Mouse (Mus musculus): ENCODE data around the gene Dock6.
A peak's percentile ranks its signal among the peaks of the same experiment; 100 is the strongest.
"Not testable (repeated sequence)": the region's sequence is repeated elsewhere in the genome, so short reads cannot be mapped to it uniquely, and the experiment has no call there.

The Dock6 gene

DNA sequence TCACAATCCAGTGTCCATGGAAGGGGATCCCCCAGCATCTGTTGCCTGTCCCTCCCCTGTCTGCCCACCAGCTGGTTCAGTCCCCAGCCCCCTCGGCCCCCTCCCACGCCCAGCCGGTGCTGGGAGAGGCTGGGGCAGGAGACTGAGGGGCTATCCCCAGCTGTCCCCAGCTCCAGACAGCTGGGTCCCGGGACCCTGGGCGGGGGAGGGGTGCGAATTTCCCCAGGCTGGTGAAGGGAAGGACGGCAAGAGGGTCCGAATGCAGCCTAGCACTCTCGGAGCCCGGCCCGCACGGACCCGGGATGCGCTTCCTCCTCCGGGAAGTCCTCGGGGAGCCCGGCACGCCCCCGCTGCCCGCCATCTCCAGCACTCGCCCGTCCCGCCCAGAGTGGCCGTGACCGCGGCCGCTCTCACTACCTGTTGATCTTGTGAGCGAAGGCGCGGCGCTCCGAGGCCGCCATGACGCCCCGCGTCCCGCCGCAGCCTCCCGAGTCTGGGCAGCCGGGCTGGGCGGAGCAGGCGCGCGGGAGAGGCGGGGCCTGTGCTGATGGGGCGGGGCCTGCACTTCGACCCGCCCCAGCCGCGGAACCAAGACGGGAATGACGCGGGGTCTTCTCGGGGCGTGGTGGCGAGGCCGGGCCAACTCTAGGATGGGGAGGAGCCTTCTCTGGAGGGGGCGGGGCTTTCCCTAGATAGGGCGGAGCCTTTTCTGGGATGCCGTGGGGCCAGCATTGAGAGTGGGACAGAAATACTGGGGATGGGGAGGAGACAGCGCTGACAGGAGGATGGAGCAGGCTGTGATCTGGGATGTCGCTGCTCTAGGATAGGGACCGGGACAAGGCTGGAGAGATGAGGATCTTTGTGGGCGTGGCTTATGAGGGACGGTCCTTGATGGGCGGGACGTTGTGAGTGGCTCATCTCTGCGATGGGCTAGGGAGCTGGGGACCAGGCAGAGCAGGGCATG, at the start of gene Dock6:
Gene Dock6 (minus strand): TSS at position 508 of the 964 bp plus-strand sequence.
- peak; percentile 82 for DNase-seq

DNA sequence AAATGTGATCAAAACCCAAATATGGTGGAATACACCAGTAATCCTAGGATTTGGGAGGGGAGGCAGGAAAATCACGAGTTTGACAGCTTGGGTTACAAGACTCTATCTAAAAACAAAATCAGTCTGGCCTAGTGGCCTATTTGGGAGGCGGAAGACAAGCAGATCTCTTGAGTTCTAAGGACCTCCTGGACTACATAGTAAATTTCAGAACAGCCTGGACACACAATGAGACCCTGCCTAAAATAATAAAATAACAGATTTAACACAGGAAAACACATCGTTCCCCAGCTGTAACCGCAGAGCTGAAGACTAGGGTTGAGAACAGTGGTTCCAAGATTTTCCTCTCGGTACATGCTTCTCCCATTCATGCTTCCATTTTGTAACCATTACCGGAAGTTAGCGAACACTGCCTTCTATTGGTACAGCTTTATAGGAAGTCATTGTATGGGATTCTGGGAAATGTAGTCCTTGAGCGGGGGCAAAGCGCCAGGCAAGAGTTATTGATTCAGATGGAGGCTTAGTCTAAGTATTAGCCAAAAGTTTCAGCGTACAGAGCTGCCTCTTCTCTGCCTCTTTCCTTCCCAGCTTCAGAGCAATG, 48.9 kb upstream of the Dock6 start:
- peak; percentile 68 for DNase-seq

DNA sequence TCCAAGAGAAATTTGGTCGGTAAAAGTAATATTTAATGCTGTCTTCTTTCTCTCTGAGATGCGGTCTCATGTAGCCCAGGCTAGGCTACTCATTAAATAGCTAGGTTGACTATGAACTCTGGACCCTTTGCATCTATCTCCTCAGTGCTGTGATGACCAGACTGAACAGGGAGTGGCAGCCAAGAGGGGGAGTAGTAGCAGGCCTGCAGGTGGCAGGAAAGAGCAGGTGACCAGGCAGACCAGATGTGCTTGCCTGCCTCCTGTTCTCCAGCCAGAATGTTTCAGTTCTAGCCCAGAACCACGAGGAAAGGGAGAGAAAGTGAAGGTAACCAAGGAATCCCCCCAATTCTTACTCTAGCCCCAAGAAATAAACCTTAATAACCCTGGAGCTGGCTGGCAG, 36.8 kb upstream of the Dock6 start:
- no peak for DNase-seq

DNA sequence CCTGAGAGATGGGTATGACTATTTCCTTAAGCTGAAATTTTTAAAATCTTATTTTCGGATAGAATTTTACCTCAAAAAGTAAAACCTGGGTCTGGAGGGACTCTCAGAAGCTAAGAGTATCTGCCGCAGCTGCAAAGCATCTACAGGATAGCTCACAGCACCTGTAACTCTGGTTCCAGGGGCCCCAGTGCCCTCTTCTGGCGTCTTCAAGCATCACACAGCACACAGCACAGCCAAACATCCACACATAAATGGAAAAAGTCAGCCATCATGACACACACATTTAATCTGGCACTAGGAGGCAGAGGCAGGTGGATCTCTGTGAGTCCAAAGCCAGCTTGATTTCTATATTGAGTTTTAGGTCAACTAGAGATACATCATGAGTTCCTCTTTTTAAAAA, 24.2 kb upstream of the Dock6 start:
- no peak for DNase-seq

DNA sequence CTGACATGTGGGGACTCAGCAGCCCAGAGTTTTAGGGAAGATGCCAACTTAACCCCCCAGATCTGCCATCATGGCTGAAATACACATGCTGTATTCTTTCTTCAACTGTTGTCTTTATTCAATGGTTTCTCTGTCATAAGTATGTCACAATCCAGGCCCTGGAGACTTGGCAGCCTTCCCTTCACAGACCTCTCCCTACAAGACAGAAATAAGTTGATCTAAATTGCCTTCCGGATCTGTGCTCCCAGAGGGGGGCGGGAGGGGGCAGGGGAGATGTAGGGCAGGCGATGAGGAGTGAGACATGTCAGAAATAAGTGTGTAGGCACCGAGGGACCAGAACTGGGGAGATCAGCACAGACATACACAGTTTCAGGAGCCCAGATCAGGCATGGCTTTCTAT, 19.8 kb upstream of the Dock6 start:
- DNase-seq = no peak

DNA sequence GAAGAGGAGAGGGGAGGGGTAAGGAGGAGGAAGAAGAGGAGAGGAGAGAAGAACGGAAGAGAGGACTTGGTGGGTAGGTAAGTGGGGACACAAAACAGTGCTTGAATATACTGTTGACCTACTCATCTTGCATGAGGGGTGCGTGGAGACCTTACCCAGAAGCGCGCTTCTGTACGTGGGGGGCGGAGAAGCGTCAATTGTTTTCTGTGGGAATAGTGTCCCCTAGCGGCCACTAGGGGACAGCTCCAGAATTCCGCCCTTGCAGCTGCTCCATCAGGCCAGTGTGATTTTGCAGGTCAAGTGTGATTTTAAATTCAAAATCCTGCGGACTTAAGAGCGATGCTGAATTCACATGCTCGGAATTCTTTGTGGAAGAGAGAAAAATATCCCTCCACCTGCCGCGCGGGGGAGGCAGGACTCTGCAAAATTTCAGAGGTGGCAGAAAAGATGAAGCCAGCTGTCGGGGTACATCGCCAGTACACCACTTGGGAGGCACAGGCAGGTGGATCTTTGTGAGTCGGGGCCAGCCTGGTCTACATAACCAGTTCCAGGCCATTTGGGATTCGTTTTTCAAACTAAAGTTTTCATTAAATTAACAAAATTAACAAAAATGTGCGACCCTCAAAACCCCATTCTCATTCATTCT, 18.6 kb upstream of the Dock6 start:
- DNase-seq = peak; percentile 39

DNA sequence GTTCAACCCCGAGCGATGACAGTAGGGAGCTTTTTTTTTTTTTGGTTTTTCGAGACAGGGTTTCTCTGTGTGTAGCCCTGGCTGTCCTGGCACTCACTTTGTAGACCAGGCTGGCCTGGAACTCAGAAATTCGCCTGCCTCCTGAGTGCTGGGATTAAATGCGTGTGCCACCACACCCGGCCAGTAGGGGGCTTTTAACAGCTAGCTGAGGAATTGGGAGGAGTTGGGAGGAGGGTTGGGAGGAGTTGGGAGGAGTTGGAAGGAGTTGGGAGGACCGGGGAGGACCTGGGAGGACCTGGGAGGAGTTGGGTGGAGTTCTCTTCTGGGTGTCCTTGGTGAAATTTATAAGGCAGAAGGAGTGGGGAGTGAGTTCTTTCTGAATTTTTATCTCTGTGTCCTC, 16.9 kb upstream of the Dock6 start:
- DNase-seq = peak; percentile 59

DNA sequence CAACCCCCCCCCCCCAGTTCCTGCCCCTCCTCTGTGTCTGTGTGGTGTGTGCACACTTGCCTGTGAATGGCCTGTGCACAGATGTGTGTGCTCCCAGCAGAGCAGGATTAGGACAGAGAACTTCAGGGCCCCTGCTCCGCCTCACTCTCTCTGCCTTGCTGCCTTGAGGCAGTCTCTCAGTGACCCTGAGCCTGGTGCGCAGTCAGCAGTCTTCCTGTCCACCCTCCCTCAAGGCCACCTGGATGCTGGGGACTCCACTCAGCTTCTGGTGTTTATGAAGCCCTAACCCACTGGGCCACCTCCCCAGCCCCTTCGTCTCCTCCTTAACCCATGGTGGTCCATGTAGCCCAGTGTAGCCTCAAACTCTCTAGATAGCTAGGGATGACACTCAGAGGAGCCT, 15.3 kb upstream of the Dock6 start:
- no peak for DNase-seq

DNA sequence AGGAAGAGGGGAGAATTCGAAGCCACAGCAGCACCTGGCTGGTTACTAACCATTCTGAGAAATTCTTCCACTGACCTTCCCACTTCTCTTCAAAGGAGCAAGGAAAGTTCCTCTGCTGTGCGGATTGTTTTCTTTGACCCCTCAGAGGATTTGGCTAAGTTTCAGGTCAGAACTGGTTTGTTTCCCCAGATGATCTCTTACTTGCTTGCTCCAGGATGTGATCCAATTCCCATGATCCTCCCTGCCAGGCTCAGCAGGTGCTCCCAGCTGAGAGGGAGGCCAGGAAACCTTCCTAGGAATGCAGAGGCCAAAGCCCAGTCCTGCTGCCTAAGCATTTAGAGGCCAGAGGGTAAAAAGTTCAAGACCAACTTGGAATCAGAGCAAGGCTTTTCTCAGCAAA, 14.2 kb upstream of the Dock6 start:
- DNase-seq = no peak

DNA sequence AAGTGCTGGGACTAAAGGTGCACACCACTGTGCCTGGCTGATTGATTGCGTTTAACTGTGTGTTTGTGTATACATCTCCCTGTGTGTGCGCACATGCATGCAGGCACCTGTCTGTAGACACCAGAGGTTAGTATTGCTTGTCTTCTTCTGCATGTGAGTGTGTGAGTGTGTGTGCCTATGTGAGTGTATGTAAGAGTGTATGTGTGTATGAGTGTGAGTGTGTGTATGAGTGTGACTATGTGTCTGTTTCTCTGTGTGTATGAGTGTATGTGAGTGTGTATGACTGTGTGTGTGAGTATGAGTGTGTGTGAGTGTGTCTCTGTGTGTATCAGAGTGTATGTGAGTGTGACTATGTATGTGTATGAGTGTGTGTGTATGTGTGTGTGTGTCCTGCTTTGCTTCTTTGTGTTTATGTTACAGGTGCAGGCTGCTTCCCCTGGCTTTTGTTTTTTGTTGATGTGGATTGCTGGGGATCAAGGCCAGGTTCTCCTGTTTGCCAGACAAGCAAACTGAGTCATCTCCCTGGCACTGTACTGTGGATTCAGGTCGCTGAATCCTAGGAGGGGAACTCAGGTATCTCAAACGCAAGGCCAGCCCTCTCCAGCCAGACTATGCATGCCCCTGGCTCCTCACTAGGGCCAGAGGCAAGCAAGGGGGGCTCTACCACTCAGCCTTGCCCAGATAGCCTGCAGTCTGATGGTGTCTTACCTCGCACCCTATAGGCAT, 13.4 kb upstream of the Dock6 start:
- DNase-seq = no peak

DNA sequence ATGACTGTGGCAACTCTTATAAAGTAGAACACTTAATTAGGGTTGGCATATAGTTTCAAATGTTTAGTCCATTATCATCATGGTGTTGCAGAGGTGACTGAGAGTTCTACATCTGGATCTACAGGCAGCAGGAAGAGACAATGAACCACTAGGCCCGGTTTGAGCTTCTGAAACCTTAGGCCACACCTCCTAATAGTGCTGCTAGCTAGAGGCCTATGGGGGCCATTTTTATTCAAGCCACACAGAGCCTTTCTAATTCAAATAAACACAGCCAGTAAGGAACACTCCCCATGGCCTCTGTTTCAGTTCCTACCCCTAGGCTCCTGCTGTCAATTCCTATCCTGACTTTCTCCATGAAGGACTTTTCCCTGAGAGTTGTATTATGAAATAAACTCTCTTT, 9.7 kb upstream of the Dock6 start:
- DNase-seq = no peak

DNA sequence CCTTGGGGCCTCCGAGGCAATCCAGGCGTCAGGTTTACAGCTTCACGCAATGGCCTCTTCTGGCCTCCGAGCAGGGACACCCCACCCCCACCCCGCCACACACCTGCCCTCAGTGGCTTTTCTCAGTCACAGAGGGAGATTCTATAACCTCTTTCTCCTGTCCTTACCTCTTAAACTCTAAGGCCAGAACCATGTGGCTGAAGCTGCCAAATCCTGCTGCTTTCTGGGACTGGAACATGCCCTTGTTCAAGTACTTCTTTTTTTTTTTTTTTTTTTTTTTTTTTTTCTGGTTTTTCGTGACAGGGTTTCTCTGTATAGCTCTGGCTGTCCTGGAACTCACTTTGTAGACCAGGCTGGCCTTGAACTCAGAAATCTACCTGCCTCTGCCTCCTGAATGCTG, 7.9 kb upstream of the Dock6 start:
- not testable (repeated sequence) for DNase-seq

DNA sequence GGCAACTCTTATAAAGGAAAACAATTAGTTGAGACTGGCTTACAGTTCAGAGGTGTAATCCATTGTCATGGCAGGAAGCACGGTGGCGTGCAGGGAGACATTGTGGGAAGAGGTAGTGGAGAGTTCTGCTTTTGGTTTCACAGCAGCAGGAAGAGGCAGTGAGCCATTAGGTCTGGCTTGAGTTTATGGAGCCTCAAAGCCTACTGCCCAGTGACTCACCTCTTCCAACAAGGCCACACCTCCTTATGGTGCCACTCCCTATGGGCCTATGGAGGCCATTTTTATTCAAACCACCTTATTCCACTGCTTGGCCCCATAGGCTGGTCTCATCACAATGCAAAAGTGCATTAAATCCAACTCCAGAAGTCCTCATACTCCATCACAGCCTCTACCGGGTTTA, 7.2 kb upstream of the Dock6 start:
- no peak for DNase-seq

DNA sequence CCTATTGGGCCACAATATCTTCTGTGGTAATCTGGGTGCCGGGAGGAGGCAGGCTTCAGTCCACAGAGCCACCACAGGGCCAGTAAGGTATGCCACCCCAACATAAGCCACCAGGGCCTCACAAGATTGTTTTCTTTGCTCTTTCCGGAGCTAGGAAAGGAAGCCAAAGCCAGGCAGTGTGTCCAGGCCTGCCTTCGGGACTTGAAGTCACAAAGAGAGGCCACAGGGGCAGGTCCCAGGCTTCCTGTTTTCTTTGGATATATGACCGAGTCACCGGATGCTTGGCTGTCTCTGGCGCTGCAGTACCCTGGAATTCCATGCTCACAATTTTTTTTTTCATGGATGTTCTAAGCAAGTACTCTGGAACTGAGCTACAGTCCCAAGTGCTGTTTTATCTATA, 5.6 kb upstream of the Dock6 start:
- no peak for DNase-seq

DNA sequence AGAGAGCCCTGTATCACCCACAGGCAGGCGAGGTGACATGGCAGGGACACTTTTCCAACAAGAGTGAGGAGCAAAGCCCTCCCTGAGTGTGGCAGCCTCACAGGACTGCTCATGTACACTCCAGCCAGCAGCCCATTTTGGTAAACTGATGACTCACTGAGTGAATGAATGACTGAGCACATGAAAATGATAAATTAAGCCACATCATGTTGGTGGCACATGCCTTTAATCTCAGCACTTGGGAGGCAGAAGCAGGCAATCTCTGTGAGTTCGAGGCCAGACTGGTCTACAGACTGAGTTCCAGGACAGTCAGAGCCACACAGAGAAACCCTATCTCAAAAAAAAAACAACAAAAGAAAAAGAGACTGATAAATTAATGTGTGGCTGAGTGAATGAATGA, 5.1 kb upstream of the Dock6 start:
- DNase-seq = no peak

DNA sequence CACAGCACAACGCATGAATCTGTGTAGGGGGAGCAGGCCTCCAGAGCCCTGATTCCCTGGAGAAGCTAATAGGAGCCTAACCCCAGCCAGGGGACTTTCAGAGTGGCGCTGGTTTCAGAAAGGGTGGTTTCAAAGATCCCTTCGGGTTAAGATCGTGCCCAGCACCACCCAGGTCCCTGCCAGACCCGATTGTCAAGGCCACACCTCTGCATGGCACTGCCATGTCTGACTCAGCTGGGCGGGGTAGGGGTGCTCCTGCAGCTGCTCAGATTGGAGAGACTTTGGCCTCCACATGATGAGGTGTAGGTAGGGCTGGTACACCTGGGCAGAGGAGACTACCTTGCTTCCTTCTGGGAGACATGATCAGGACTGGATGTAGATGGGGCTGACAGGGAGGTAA, 2.5 kb upstream of the Dock6 start:
- DNase-seq = no peak

DNA sequence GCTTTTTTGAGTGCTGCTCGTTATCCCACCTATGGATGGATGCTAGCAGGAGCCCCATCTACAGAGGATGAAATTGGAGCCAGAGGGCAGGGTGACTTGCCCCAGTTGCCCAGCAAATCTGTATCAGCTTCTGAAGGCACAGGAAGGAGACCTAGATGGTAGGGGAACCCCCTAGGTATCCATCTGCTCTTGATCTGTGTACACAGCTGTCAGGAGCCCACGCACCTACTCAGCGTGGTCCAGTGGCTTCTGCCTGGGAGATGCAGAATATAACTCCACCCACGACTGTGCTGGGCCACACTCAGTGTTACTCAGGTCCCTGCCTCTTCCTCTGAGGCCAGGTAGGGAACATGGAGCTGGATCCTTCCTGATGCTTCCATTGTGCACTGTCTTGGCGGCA, 1.5 kb upstream of the Dock6 start:
- no peak for DNase-seq

DNA sequence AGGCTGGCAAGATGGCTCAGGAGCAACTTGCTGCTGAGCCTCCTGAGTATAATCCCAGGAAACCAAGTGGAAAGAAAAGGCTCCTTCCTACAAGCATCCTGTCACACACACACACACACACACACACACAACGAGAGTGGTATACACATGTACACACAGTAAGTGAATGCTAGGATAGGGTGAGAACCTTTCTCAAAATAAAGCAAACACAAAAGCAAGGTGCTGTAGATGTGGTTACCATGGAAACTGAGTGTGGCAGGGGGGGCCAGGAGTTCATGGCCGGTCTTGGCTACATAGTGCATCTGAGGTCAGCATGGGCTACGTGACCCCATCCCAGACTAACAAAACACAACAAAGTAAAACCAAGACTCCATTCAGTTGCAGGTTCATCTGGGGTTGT, 1.4 kb downstream of the Dock6 start:
- no peak for DNase-seq

DNA sequence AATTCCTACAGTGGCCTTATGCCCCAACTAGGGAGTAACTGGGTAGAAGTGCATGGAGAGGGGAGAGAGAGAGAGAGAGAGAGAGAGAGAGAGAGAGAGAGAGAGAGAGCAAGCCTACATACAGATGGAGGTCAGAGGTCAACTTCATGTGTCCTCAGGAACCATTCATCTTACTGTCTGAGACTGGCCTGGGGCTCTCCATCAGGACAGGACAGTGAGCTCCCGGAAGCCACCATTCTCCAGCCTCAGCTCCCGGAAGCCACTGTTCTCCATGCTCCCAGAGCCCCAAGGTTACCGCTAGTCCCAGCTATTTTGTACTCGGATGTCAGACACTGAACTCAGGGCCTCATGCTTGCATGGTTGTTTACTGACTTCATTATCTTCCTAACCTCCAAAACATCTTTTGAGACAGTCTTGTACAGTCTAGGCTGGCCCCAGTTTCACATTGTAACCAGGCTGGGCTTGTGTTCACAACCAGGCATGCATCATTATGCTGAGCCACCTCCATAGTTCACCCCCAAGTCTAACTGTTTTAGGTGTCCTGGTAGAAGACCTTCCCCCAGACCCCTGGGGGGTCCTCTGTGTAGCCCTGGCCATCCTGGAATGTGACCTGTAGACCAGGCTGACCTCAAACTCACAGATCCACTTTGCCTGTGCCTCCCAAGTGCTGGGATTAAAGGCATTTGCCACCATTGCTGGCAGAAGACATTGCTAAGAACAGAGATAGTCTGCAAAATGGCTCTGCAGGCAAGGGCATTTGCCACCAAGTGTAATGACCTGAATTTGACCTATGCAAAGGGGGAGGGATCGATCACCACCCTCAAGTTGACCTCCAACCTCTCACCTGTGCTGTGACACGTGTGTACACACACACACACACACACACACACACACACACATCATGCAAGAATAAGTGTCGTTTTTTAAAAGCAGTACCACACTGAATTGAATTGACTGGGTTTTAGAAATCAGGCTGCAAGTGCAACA, 2.5 kb downstream of the Dock6 start:
- DNase-seq = no peak

DNA sequence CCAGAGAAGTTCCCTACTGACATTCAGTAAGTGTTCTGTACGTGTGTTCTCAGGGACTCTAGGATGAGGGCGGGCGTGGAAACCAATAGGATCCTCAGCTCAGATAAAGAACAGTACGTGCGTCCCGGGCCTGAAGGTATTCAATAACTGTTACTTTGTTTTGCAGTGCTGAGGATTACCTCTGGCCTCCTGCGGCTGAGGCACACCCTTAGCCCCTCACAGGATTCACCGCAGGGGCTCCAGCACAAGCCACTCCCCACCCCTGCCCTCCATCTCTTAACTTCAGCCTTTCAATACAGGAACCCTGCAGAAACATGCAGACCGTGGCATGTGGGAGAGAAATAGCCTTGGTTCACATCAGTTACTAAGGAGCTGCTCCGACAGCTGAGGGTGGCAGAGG, 4.5 kb downstream of the Dock6 start:
- no peak for DNase-seq

DNA sequence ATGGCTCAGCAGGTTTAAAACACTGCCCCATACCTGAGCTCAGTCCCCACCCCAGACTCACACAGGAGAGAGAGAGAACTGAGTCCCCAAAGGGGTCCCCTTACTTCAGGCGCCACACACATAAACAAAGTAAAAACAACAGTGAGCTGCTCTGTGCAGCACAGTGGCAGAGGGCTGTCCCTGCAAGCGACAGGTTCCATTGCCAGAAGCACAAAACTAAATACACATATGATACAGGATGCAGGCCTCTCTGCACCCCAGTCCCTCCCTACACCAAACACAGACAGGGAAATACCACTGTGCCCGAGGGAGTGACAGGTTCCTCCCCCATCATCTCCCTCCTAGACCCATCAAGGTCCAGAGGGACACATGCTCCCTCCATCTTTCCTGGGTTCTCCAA, 5.0 kb downstream of the Dock6 start:
- DNase-seq = no peak

DNA sequence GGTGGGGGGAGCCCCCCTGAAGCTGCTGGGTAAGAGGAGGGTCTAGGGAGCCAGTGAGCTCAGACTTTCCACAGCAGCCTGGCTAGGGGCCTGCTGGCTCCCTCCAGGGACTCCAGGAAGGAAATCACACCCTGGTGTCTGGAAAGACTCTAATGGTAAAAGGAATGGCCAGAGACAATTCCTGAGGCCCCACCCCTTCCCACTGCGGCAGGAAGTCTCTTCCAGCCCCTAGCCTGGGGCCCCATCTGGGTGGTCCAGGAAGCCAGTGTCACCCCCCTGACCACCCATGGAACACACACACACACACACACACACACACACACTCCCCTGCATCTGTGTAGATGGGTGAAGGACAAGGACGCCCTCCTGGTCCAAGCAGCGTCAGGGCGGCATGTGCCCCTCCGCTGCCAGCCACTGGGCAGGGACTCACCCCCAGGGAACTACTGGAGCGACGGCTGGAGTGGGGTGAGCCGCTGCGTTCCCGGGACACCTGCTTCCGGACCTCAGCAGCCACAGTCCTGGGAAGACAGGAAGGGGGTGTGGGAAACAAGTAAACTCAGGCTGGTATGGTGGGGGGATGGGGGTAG, 5.6 kb downstream of the Dock6 start:
- no peak for DNase-seq
